Mouse (Mus musculus) C2C12 (cell line): ENCODE data around the gene Rbm4b.

ENCODE experiments used
- CTCF ChIP-seq: IDR thresholded peaks from one replicate; pipeline ENCODE4 v1.5.1; 2011; ENCODE audit not compliant: control insufficient read depth, insufficient read depth, insufficient read length
- USF1 ChIP-seq: IDR thresholded peaks from one replicate; pipeline ENCODE4 v1.6.1; 2011; ENCODE audit warnings: low read depth, mild to moderate bottlenecking, control low read depth, moderate library complexity

GRCm38 (mm10) chr19:4762876-4763275 lies 6.6 kb downstream of the Rbm4b start:
- TF ChIP-seq CTCF (no peak), USF1 (no peak)
